Mouse (Mus musculus) hindbrain, embryonic 12.5 days (tissue): ENCODE data around the gene Trmt1. TPM values are rescaled to one million over a fixed set of nuclear protein-coding genes. Genes with fewer than 3 reads are reported as not detected.
"Not testable (repeated sequence)": the region's sequence is repeated elsewhere in the genome, so short reads cannot be mapped to it uniquely, and the experiment has no call there.

ENCODE experiments used
- ATAC-seq: fragments of 200-750 bp; cut with Nextera tagmentation; 2 replicates; pipeline ENCODE4 v1.8.0; 2017; ENCODE audit warnings: moderate TSS enrichment; ENCODE audit not compliant: low FRiP score
- H3K27ac ChIP-seq: fragments of 300-500 bp; sonication (generic); 2 replicates; pipeline ENCODE4 v1.5.1; 2016; ENCODE audit warnings: mild to moderate bottlenecking
- H3K27me3 ChIP-seq: fragments of 300-500 bp; sonication (generic); 2 replicates; pipeline ENCODE4 v1.6.1; 2016; ENCODE audit warnings: mild to moderate bottlenecking
- H3K36me3 ChIP-seq: fragments of 300-500 bp; sonication (generic); 2 replicates; pipeline ENCODE4 v1.6.1; 2016; ENCODE audit warnings: mild to moderate bottlenecking
- H3K4me1 ChIP-seq: fragments of 300-500 bp; sonication (generic); 2 replicates; pipeline ENCODE4 v1.6.1; 2016
- H3K4me2 ChIP-seq: fragments of 300-500 bp; sonication (generic); replicated peaks from 2 replicates; pipeline ENCODE4 v1.6.1; 2016; ENCODE audit warnings: mild to moderate bottlenecking
- H3K4me3 ChIP-seq: fragments of 300-500 bp; sonication (generic); 2 replicates; pipeline ENCODE4 v1.5.1; 2016; ENCODE audit warnings: mild to moderate bottlenecking
- H3K9ac ChIP-seq: fragments of 300-500 bp; sonication (generic); 2 replicates; pipeline ENCODE4 v1.6.1; 2016; ENCODE audit warnings: mild to moderate bottlenecking, moderate library complexity
- H3K9me3 ChIP-seq: fragments of 300-500 bp; sonication (generic); replicated peaks from 2 replicates; pipeline ENCODE4 v1.6.1; 2016; ENCODE audit warnings: mild to moderate bottlenecking
- WGBS: fragments of 180-500 bp; shearing (Covaris S2); methylation state at CpG from one replicate; pipeline ENCODE4 v1.1.7; 2016; 5-methylcytosine and 5-hydroxymethylcytosine counted together
- polyA plus RNA-seq: library from polyadenylated mRNA; unstranded; fragments of >200 nt; fragmentation: Nextera tagmentation; extraction: Ambion mirVana; gene quantifications from 2 replicates; pipeline ENCODE4 v1.2.1, GENCODE M21; 2016

The Trmt1 gene
- polyA plus RNA-seq, 1 experiment from 2014 or later: 55.9 TPM

- Histone ChIP-seq H3K9me3 (no peaks in the 10 kb centered on the region), H3K4me2 (peak overlapping the region; percentile 93), H3K4me3 (peak overlapping the region; percentile 62), H3K9ac (peak overlapping the region; percentile 72), H3K4me1 (peaks cover 51% of the 10 kb centered on the region), H3K27me3 (no peaks in the 10 kb centered on the region), H3K27ac (peak overlapping the region; percentile 88), H3K36me3 (no peaks in the 10 kb centered on the region)
- ATAC-seq: no peak
- under 1% methylated on average over 24 of the region's 24 CpGs for WGBS
Measured at GRCm38 (mm10) chr8:84661458-84661871, 24.6 kb upstream of the Trmt1 start.

DNA sequence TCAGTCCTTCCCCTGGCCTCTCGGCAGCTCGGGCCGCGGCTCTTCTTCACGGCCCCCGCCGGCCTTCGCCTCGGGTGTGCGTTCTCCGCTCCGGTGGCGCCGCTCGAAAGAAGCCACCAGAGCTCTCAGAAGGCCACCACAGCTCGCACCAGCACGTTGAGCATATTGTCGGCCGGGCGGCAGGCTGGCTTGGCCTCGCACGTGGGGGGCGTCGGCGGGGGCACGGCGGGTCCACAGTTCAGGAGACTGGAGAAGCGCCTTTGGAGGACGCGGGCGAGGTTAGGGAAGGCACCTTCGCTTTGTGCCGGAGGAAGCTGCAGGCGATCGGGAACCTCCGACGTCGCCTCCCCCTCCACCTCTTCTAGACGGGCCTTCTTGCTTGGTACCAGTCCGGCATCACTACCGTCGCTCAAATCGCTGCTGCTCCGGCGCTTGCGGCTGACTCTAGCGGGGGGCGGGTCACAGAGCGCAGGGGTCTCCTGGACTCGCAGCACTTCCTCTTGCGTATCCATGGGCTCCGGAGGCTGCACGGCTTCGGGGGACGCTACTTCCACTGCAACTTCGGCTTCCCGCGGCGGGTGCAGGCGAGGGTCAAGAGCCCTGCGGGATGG lies 24.0 kb upstream of the Trmt1 start:
- no peaks in the 10 kb centered on the region for H3K36me3 ChIP-seq
- WGBS: under 1% methylated on average over 61 of the region's 61 CpGs
- no peaks in the 10 kb centered on the region for H3K27me3 ChIP-seq
- peak overlapping the region; percentile 62 for H3K4me3 ChIP-seq
- H3K27ac ChIP-seq: peak overlapping the region; percentile 88
- ATAC-seq: peak; percentile 14; the same call in 1 of the 2 replicates
- no peaks in the 10 kb centered on the region for H3K9me3 ChIP-seq
- H3K4me2 ChIP-seq: peak overlapping the region; percentile 93
- peak overlapping the region; percentile 72 for H3K9ac ChIP-seq
- H3K4me1 ChIP-seq: peaks cover 46% of the 10 kb centered on the region

DNA sequence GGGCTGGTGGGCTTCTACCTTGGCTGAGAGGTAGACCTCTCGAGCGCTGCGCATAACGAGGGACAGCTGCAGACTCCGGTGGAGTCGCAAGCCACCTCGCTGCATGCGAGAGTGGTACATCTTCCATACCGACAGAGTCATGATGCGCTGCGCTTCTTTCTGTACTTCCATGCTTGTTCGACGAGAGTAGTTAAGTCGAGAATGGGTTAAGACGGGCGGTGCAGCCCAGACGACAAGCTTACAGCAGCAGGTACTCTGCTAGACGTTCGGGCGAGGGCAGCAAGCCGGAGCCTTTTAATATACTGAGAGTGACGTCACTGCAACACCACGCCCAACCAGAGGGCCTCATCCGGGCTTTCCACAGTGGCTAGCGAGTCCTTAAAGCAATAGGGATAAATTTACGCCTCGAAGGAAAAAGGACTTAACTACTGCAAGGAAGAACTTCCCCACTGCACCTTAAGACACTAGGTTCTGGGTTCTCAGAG lies 23.5 kb upstream of the Trmt1 start, which contains the start of gene Ier2:
Gene Ier2 (minus strand): TSS at position 272 of the 485 bp plus-strand sequence.
- Histone ChIP-seq H3K27ac (peak within 1 kb of the TSS; percentile 88), H3K4me2 (peak within 1 kb of the TSS; percentile 93), H3K9ac (peak within 1 kb of the TSS; percentile 72), H3K4me1 (peaks cover 46% of the 10 kb centered on the region), H3K27me3 (no peaks in the 10 kb centered on the region), H3K4me3 (peak within 1 kb of the TSS; percentile 62), H3K9me3 (no peaks in the 10 kb centered on the region), H3K36me3 (0 out of 2 replicates have a peak, but pooled peaks cover under 1% of the 10 kb centered on the region)
- peak; percentile 75 for ATAC-seq
- WGBS: under 1% methylated on average over 27 of the region's 27 CpGs

DNA sequence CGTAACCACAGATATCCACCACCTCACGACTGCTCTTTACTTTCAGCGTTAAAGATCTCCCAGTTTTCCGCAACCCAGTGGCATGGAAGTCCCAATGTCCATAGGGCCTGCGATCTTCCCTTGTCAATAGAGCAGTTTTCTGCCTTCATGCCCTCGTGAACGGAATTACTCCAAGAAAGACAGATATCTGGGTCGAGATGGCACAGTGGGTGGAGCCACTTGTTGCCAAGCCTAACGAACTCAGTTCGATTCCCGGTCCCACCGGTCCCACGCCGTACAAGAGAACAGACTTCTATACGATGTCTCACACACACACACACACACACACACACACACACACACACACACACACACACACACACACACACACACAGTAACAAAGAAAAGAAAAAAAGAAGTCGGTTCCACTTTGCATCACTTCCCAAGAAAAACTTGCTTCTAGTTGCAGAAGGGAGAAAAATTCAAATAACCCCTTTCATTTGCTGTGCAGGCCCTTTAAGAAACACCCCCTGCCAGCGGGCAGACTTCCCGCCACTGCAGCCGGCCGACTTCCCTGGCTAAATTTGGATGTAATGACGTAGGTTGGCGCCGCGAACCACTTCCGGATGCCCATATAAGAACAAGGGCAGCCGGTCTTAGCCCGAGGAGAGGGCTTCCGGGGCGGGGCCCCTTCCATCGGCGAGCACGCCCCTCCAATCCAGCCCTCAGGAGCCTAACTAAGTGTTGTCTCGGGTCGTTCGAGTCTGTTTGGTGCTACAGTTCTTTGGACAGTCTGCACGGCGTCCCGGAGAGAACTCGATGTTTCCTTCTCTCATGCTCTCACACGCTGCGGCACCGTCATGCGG lies 22.4 kb upstream of the Trmt1 start:
- Histone ChIP-seq H3K4me1 (peaks cover 46% of the 10 kb centered on the region), H3K9me3 (no peaks in the 10 kb centered on the region), H3K9ac (peak overlapping the region; percentile 81), H3K27me3 (no peaks in the 10 kb centered on the region), H3K27ac (peak overlapping the region; percentile 88), H3K36me3 (peaks cover 11% of the 10 kb centered on the region; the same call in 1 of the 2 replicates), H3K4me3 (peak overlapping the region; percentile 62), H3K4me2 (peak overlapping the region; percentile 93)
- ATAC-seq: peak; percentile 85
- WGBS: 4% methylated on average over 42 of the region's 43 CpGs

- H3K4me2 ChIP-seq: peak overlapping the region; percentile 93
- peak overlapping the region; percentile 88 for H3K27ac ChIP-seq
- peaks cover 43% of the 10 kb centered on the region for H3K4me1 ChIP-seq
- H3K4me3 ChIP-seq: peak overlapping the region; percentile 62
- WGBS: under 1% methylated on average over 29 of the region's 29 CpGs
- H3K27me3 ChIP-seq: no peaks in the 10 kb centered on the region
- no peaks in the 10 kb centered on the region for H3K9me3 ChIP-seq
- H3K36me3 ChIP-seq: peaks cover 15% of the 10 kb centered on the region; the same call in 1 of the 2 replicates
- ATAC-seq: peak; percentile 52
- H3K9ac ChIP-seq: peak overlapping the region; percentile 81
Measured at GRCm38 (mm10) chr8:84664566-84665384, 21.3 kb upstream of the Trmt1 start.

GRCm38 (mm10) chr8:84665385-84665893 lies 20.7 kb upstream of the Trmt1 start:
- H3K27me3 ChIP-seq: no peaks in the 10 kb centered on the region
- H3K4me1 ChIP-seq: peaks cover 36% of the 10 kb centered on the region
- peak; percentile 1; the same call in 1 of the 2 replicates for ATAC-seq
- H3K9ac ChIP-seq: peak overlapping the region; percentile 81
- H3K36me3 ChIP-seq: peaks cover 22% of the 10 kb centered on the region
- H3K4me3 ChIP-seq: peak overlapping the region; percentile 62
- no peaks in the 10 kb centered on the region for H3K9me3 ChIP-seq
- peak overlapping the region; percentile 93 for H3K4me2 ChIP-seq
- peak overlapping the region; percentile 88 for H3K27ac ChIP-seq
- WGBS: 4% methylated on average over 14 of the region's 14 CpGs

DNA sequence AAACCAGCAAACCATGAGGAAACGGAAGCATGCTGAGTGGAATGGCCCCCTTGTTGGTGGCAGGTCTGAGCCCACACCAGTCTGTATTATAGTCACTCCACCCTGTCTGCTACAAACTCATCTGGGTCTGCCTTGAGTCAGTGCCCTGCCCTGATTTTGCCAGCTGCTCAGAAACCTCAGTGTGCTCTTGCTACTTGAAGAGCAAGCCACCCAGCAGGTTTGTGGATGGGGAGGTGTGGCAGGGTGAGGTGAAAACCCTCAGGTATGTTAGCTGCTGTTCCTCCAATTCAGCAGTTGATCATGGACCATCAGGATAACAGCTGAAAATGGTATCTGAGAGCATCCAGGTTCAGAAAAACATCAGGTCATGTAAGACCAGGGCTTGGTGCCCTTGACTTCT lies 18.0 kb upstream of the Trmt1 start:
- Histone ChIP-seq H3K9me3 (no peaks in the 10 kb centered on the region), H3K4me2 (no peak overlapping the region), H3K4me3 (no peak overlapping the region), H3K27ac (no peak overlapping the region), H3K9ac (no peak overlapping the region), H3K4me1 (peaks cover 19% of the 10 kb centered on the region), H3K27me3 (no peaks in the 10 kb centered on the region), H3K36me3 (peaks cover 44% of the 10 kb centered on the region)
- no peak for ATAC-seq
- WGBS: 75% methylated on average over 1 of the region's 1 CpGs

DNA sequence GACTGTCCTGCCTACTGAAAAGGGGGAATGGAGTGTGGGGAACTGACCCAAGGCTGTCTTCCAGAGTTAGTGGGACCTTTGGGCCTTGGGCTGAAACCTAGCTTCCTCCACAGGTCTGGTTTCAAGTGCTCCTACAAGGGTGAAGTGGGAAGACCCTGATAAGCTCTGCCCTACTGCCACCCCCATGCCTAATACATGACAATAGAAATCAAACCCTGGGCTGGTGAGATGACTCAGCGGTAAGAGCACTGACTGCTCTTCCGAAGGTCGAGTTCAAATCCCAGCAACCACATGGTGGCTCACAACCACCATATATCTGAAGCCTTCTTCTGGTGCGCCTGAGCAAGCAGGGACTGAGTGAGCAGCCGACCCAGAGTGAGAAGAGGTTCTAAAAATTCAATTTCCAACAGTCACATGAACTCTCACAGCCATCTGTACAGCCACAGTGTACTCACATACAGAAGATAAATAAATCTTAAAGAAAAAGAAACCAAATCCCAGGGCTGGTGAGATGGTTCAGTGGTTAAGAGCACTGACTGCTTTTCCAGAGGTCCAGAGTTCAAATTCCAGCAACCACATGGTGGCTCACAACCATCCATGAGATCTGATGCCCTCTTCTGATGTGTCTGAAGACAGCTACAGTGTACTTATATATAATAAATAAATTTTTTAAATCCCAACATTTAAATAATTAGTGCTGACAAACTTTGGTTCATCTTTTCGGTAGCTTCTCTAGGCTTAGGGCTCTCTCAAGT lies 17.2 kb upstream of the Trmt1 start:
- ATAC-seq: no peak
- no peaks in the 10 kb centered on the region for H3K9me3 ChIP-seq

GRCm38 (mm10) chr8:84670295-84671006 lies 15.7 kb upstream of the Trmt1 start:
- H3K27me3 ChIP-seq, H3K4me2 ChIP-seq, H3K9me3 ChIP-seq, H3K9ac ChIP-seq, ATAC-seq, H3K27ac ChIP-seq, H3K4me3 ChIP-seq: not testable (repeated sequence)
- peaks cover 11% of the 10 kb centered on the region for H3K4me1 ChIP-seq
- peaks cover 67% of the 10 kb centered on the region for H3K36me3 ChIP-seq
- WGBS: 85% methylated on average over 5 of the region's 5 CpGs

More for the DNA sequence above, 17.2 kb upstream of the Trmt1 start:
- H3K27ac ChIP-seq: no peak overlapping the region
- H3K9ac ChIP-seq: no peak overlapping the region
- 84% methylated on average over 6 of the region's 6 CpGs for WGBS
- no peaks in the 10 kb centered on the region for H3K27me3 ChIP-seq
- H3K36me3 ChIP-seq: peaks cover 53% of the 10 kb centered on the region
- H3K4me1 ChIP-seq: peaks cover 12% of the 10 kb centered on the region
- H3K4me3 ChIP-seq: no peak overlapping the region
- no peak overlapping the region for H3K4me2 ChIP-seq

- Histone ChIP-seq H3K36me3 (peaks cover 56% of the 10 kb centered on the region), H3K9me3 (no peaks in the 10 kb centered on the region), H3K27me3 (no peaks in the 10 kb centered on the region), H3K4me3 (no peak overlapping the region), H3K4me1 (peaks cover 3% of the 10 kb centered on the region; the same call in 1 of the 2 replicates), H3K4me2 (no peak overlapping the region), H3K9ac (no peak overlapping the region), H3K27ac (no peak overlapping the region)
- 92% methylated on average over 5 of the region's 5 CpGs for WGBS
- ATAC-seq: no peak
Measured at GRCm38 (mm10) chr8:84677305-84677704, 8.8 kb upstream of the Trmt1 start.
